Mouse (Mus musculus) embryonic facial prominence, embryonic 13.5 days (tissue): ENCODE measurements around the gene Sec24d. TPM values are rescaled to one million over a fixed set of nuclear protein-coding genes. Genes with fewer than 3 reads are reported as not detected.

Source experiments
- ATAC-seq: fragments of 200-750 bp; cut with Nextera tagmentation; 2 replicates; pipeline ENCODE4 v1.8.0; 2017; ENCODE audit warnings: low read depth; ENCODE audit not compliant: insufficient number of reproducible peaks, insufficient read depth, low FRiP score, low TSS enrichment
- H3K27ac ChIP-seq: fragments of 300-500 bp; sonication (generic); 2 replicates; pipeline ENCODE4 v1.5.1; 2015; ENCODE audit warnings: moderate library complexity, mild to moderate bottlenecking, inconsistent platforms
- H3K27me3 ChIP-seq: fragments of 300-500 bp; sonication (generic); 2 replicates; pipeline ENCODE4 v1.6.1; 2015; ENCODE audit warnings: mild to moderate bottlenecking, inconsistent platforms
- H3K36me3 ChIP-seq: fragments of 300-500 bp; sonication (generic); 2 replicates; pipeline ENCODE4 v1.6.1; 2015; ENCODE audit warnings: mild to moderate bottlenecking, inconsistent platforms
- H3K4me1 ChIP-seq: fragments of 300-500 bp; sonication (generic); 2 replicates; pipeline ENCODE4 v1.6.1; 2015; ENCODE audit warnings: inconsistent platforms
- H3K4me2 ChIP-seq: fragments of 300-500 bp; sonication (generic); 2 replicates; pipeline ENCODE4 v1.6.1; 2015; ENCODE audit warnings: moderate library complexity, mild to moderate bottlenecking, inconsistent platforms
- H3K4me3 ChIP-seq: fragments of 300-500 bp; sonication (generic); 2 replicates; pipeline ENCODE4 v1.5.1; 2015; ENCODE audit warnings: mild to moderate bottlenecking, inconsistent platforms
- H3K9ac ChIP-seq: fragments of 300-500 bp; sonication (generic); 2 replicates; pipeline ENCODE4 v1.6.1; 2015; ENCODE audit warnings: mild to moderate bottlenecking, inconsistent platforms
- H3K9me3 ChIP-seq: fragments of 300-500 bp; sonication (generic); 2 replicates; pipeline ENCODE4 v1.6.1; 2016; ENCODE audit warnings: inconsistent platforms
- WGBS: fragments of 180-500 bp; shearing (Covaris S2); methylation state at CpG from one replicate; pipeline ENCODE4 v1.1.7; 2015; ENCODE audit warnings: mixed read lengths; 5-methylcytosine and 5-hydroxymethylcytosine counted together
- polyA plus RNA-seq: library from polyadenylated mRNA; unstranded; fragments of >200 nt; fragmentation: Nextera tagmentation; extraction: Ambion mirVana; gene quantifications from 2 replicates; pipeline ENCODE4 v1.2.1, GENCODE M21; 2015

Gene Sec24d
- polyA plus RNA-seq, 1 experiment from 2014 or later = 75.1 TPM

- 74% methylated on average over 11 of the region's 11 CpGs for WGBS
Measured at GRCm38 (mm10) chr3:123256181-123257101, 10.8 kb upstream of the Sec24d start.

GRCm38 (mm10) chr3:123258709-123259108 is 8.5 kb upstream of the Sec24d start:
- no peaks in the 10 kb centered on the region for H3K27me3 ChIP-seq
- H3K27ac ChIP-seq = no peak overlapping the region
- 77% methylated on average over 4 of the region's 4 CpGs for WGBS
- H3K4me3 ChIP-seq = no peak overlapping the region
- 0 out of 2 replicates have a peak, but pooled peaks cover 2% of the 10 kb centered on the region for H3K9me3 ChIP-seq
- no peak for ATAC-seq
- no peaks in the 10 kb centered on the region for H3K4me1 ChIP-seq
- no peak overlapping the region for H3K9ac ChIP-seq
- no peaks in the 10 kb centered on the region for H3K36me3 ChIP-seq
- H3K4me2 ChIP-seq = no peak overlapping the region

More at GRCm38 (mm10) chr3:123256181-123257101, 10.8 kb upstream of the Sec24d start:
- Histone ChIP-seq H3K27me3 (no peaks in the 10 kb centered on the region), H3K9me3 (0 out of 2 replicates have a peak, but pooled peaks cover 2% of the 10 kb centered on the region), H3K9ac (no peak overlapping the region), H3K4me3 (no peak overlapping the region), H3K36me3 (no peaks in the 10 kb centered on the region), H3K27ac (no peak overlapping the region), H3K4me2 (no peak overlapping the region), H3K4me1 (no peaks in the 10 kb centered on the region)
- no peak for ATAC-seq

DNA sequence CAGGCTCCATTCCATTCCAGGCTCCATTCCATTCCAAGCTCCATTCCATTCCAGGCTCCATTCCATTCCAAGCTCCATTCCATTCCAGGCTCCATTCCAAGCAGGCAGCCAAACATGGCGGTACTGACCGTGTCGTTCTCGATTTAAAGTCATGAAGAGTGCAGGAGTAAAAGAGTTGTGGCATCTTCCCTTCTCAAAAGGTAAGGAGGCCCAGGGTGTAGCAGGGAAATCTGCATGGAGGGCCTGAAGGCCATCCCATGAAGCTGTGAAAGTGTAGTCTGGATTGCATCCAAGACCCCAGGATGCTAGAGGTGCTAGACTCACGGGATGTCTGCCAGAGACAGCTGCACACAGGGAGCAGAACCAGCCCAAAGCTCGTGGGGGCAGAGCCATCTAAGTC is 2.5 kb upstream of the Sec24d start:
- H3K27ac ChIP-seq = no peak overlapping the region
- 0 out of 2 replicates have a peak, but pooled peaks cover 8% of the 10 kb centered on the region for H3K4me1 ChIP-seq
- peak overlapping the region; percentile 40 for H3K4me2 ChIP-seq
- no peaks in the 10 kb centered on the region for H3K27me3 ChIP-seq
- H3K4me3 ChIP-seq = peak overlapping the region; percentile 36
- 50% methylated on average over 6 of the region's 6 CpGs for WGBS
- no peak for ATAC-seq
- no peaks in the 10 kb centered on the region for H3K9me3 ChIP-seq
- H3K36me3 ChIP-seq = peaks cover 3% of the 10 kb centered on the region
- H3K9ac ChIP-seq = peak overlapping the region; percentile 47; the same call in 1 of the 2 replicates

GRCm38 (mm10) chr3:123267741-123268201 is 516 bp downstream of the Sec24d start:
- Histone ChIP-seq H3K9ac (peak overlapping the region; percentile 85), H3K27ac (peak overlapping the region; percentile 74; the same call in 1 of the 2 replicates), H3K4me1 (0 out of 2 replicates have a peak, but pooled peaks cover 8% of the 10 kb centered on the region), H3K36me3 (peaks cover 29% of the 10 kb centered on the region), H3K4me3 (peak overlapping the region; percentile 76), H3K27me3 (no peaks in the 10 kb centered on the region), H3K4me2 (peak overlapping the region; percentile 72), H3K9me3 (no peaks in the 10 kb centered on the region)
- under 1% methylated on average over 25 of the region's 25 CpGs for WGBS
- peak; percentile 39; the same call in 1 of the 2 replicates for ATAC-seq

- 81% methylated on average over 12 of the region's 12 CpGs for WGBS
- Histone ChIP-seq H3K4me1 (no peaks in the 10 kb centered on the region), H3K27ac (no peak overlapping the region), H3K36me3 (peaks cover 49% of the 10 kb centered on the region), H3K9me3 (no peaks in the 10 kb centered on the region), H3K4me3 (no peak overlapping the region), H3K9ac (no peak overlapping the region), H3K27me3 (no peaks in the 10 kb centered on the region), H3K4me2 (no peak overlapping the region)
- ATAC-seq = no peak
Measured at GRCm38 (mm10) chr3:123282866-123283615, 15.8 kb downstream of the Sec24d start.

GRCm38 (mm10) chr3:123284284-123284683 is 17.0 kb downstream of the Sec24d start:
- WGBS = 94% methylated on average over 5 of the region's 5 CpGs
- no peak overlapping the region for H3K9ac ChIP-seq
- no peaks in the 10 kb centered on the region for H3K27me3 ChIP-seq
- H3K9me3 ChIP-seq = no peaks in the 10 kb centered on the region
- H3K36me3 ChIP-seq = peaks cover 43% of the 10 kb centered on the region
- no peak overlapping the region for H3K27ac ChIP-seq
- no peak overlapping the region for H3K4me2 ChIP-seq
- H3K4me3 ChIP-seq = no peak overlapping the region
- no peak for ATAC-seq
- H3K4me1 ChIP-seq = 0 out of 2 replicates have a peak, but pooled peaks cover 4% of the 10 kb centered on the region

DNA sequence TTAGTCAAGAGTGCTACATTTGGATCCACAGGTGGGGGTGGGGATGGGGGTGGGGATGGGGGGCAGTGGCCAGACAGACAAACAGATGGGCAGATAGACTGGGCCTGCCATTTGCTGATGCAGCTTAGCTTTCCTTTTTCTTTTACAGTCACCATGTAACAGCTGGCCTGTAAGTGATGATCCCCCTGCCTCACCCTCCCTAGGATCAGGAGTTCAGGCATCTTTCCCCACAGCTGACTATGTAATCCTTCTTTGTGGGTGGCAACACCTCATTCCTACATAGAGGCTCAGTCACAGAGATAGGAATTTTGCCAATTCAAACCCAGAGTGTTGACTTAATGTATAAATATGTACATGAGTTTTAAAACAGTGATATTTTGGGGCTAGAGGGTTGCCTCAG is 18.4 kb downstream of the Sec24d start:
- H3K36me3 ChIP-seq = peaks cover 35% of the 10 kb centered on the region

DNA sequence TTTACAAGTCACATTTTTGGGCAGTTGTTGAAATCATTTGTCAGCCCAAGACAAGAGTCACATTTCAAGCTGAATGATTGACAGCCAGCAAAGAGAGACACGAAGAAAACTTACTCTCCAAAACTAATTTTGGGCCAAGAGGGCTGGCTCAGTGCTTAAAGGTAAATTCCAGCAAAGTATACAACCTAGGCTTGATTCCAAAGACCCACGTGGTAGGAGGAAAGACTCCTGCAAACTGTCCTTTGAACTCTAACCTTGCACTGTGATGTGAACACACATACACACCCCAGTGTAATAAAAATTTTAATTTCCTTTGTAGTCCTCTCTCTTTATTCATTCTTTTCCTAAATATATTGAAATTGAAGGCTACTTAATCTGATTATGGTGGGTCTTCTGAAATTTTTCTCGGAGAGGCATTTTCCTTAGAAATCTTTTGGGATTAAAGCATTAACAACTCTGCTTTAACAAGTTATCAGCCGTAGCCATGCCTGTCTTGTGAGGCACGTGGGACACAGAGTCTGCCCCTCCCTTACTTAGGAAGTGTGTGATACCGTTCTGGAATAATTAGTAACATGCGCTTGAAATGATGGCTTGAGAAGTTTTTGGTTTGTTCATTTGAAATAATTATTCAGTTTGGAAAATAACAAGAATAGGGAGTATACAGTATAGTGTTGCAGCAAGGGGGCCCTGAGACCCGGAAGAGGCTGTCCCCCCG is 21.8 kb downstream of the Sec24d start:
- H3K27ac ChIP-seq = no peak overlapping the region
- no peak overlapping the region for H3K9ac ChIP-seq
- ATAC-seq = no peak
- no peaks in the 10 kb centered on the region for H3K9me3 ChIP-seq
- no peaks in the 10 kb centered on the region for H3K27me3 ChIP-seq
- WGBS = 25% methylated on average over 9 of the region's 9 CpGs
- H3K4me2 ChIP-seq = no peak overlapping the region
- 0 out of 2 replicates have a peak, but pooled peaks cover 4% of the 10 kb centered on the region for H3K4me1 ChIP-seq
- peaks cover 32% of the 10 kb centered on the region for H3K36me3 ChIP-seq
- H3K4me3 ChIP-seq = no peak overlapping the region

More for the DNA sequence above, 18.4 kb downstream of the Sec24d start:
- Histone ChIP-seq H3K9ac (no peak overlapping the region), H3K27ac (no peak overlapping the region), H3K27me3 (no peaks in the 10 kb centered on the region), H3K4me3 (no peak overlapping the region), H3K4me1 (0 out of 2 replicates have a peak, but pooled peaks cover 4% of the 10 kb centered on the region), H3K4me2 (no peak overlapping the region), H3K9me3 (no peaks in the 10 kb centered on the region)
- ATAC-seq = no peak

DNA sequence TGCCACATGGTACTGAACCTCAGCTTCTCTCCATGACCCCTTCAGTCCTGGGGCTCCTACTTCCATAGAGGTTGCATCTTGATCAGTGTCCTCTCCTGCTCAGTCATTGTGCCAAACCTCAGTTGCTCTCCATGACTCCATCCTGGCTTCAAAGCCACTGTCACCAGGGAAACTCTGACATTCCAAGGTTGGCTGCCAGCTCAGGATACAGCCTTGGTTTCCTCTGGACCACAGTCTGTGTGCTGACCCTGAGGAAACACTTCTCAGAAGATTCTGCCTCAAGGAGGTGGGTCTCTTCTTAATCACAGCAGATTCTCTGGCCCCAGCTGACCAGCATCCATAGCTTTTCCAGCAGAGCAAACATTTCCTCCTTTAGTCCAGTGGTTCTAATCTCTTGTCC is 24.4 kb downstream of the Sec24d start:
- Histone ChIP-seq H3K9ac (no peak overlapping the region), H3K4me3 (no peak overlapping the region), H3K27ac (no peak overlapping the region), H3K4me1 (0 out of 2 replicates have a peak, but pooled peaks cover 4% of the 10 kb centered on the region), H3K9me3 (no peaks in the 10 kb centered on the region), H3K36me3 (peaks cover 51% of the 10 kb centered on the region), H3K4me2 (no peak overlapping the region), H3K27me3 (no peaks in the 10 kb centered on the region)
- no peak for ATAC-seq

GRCm38 (mm10) chr3:123296654-123297053 is 29.4 kb downstream of the Sec24d start:
- ATAC-seq = no peak
- no peak overlapping the region for H3K4me2 ChIP-seq
- no peaks in the 10 kb centered on the region for H3K9me3 ChIP-seq
- H3K36me3 ChIP-seq = peaks cover 84% of the 10 kb centered on the region
- no peaks in the 10 kb centered on the region for H3K27me3 ChIP-seq
- no peaks in the 10 kb centered on the region; the same call in 1 of the 2 replicates for H3K4me1 ChIP-seq
- H3K27ac ChIP-seq = no peak overlapping the region
- H3K9ac ChIP-seq = no peak overlapping the region
- no peak overlapping the region for H3K4me3 ChIP-seq
- 52% methylated on average over 11 of the region's 11 CpGs for WGBS

GRCm38 (mm10) chr3:123298283-123298682 is 31.0 kb downstream of the Sec24d start:
- ATAC-seq = no peak
- no peaks in the 10 kb centered on the region; the same call in 1 of the 2 replicates for H3K4me1 ChIP-seq
- no peak overlapping the region for H3K9ac ChIP-seq
- no peak overlapping the region for H3K27ac ChIP-seq
- H3K4me3 ChIP-seq = no peak overlapping the region
- no peaks in the 10 kb centered on the region for H3K9me3 ChIP-seq
- H3K4me2 ChIP-seq = no peak overlapping the region
- 87% methylated on average over 9 of the region's 9 CpGs for WGBS
- peaks cover 89% of the 10 kb centered on the region for H3K36me3 ChIP-seq
- no peaks in the 10 kb centered on the region for H3K27me3 ChIP-seq
